Mouse (Mus musculus) layer of hippocampus, postnatal 14 days (tissue): ENCODE data around the gene Foxred2. TPM values are rescaled to one million over a fixed set of nuclear protein-coding genes. Genes with fewer than 3 reads are reported as not detected.

Experiments used
- total RNA-seq, 2 experiments: library from RNA; stranded (reverse); gene quantifications; 2 replicates each; pipeline ENCODE4 v1.2.3; 2021

Gene Foxred2
- total RNA-seq, 2 experiments from 2014 or later = 10.5 to 11.6 TPM

Other genes with a start within 250 kb of the Foxred2 start
- gene Apol9b, start 227.7 kb downstream of the Foxred2 start, total RNA-seq = not detected
- gene Apol8, start 199.7 kb downstream of the Foxred2 start, total RNA-seq = 1 to 10 TPM in 1 of 2 experiments, under 1 TPM in 1; 0.97 to 1.6 TPM
- 10 to 100 TPM; 80.9 to 86.7 TPM for gene Myh9, start 114.5 kb downstream of the Foxred2 start, total RNA-seq
- 100 to 1,000 TPM; 106 to 116 TPM for gene Txn2, start 27.7 kb downstream of the Foxred2 start, total RNA-seq
- gene Eif3d, start 14.1 kb upstream of the Foxred2 start, total RNA-seq = 100 to 1,000 TPM in 1 of 2 experiments, 10 to 100 TPM in 1; 99.5 to 100 TPM
- gene Cacng2, start 163.3 kb upstream of the Foxred2 start, total RNA-seq = 10 to 100 TPM; 43.3 to 45.8 TPM
- 10 to 100 TPM; 26.4 to 31.2 TPM for gene Ift27, start 217.4 kb upstream of the Foxred2 start, total RNA-seq
- 10 to 100 TPM; 34.6 to 34.9 TPM for gene Pvalb, start 249.7 kb upstream of the Foxred2 start, total RNA-seq